Mouse (Mus musculus) heart, adult 2 months (tissue): ENCODE data around the gene Rras2.

Experiments
- CTCF ChIP-seq: fragments of 200-600 bp; IDR thresholded peaks from 2 replicates; pipeline ENCODE4 v1.8.1; 2022; ENCODE audit warnings: antibody characterized with exemption, mild to moderate bottlenecking, moderate library complexity
- EP300 ChIP-seq: fragments of 200-500 bp; IDR thresholded peaks from 2 replicates; pipeline ENCODE4 v1.6.1; 2011; ENCODE audit warnings: low read depth, low read length, control low read depth; ENCODE audit not compliant: insufficient read depth
- POLR2A ChIP-seq: fragments of 200-500 bp; IDR thresholded peaks from 2 replicates; pipeline ENCODE4 v1.6.1; 2011; ENCODE audit warnings: mild to moderate bottlenecking, low read depth, low read length, control low read depth; ENCODE audit not compliant: insufficient read depth

- TF ChIP-seq CTCF (no peak), EP300 (no peak), POLR2A (no peak)
These were observed 97.4 kb downstream of the Rras2 start for GRCm38 (mm10) chr7:114020057-114020703.
